Mouse (Mus musculus) megakaryocyte progenitor cell, adult 5-6 weeks (primary cell): ENCODE results near the gene Lmtk3. TPM values are rescaled to one million over a fixed set of nuclear protein-coding genes. Genes with fewer than 3 reads are reported as not detected.
A peak's percentile ranks its signal among the peaks of the same experiment; 100 is the strongest.

ENCODE experiments used
- ATAC-seq: replicated peaks from 2 replicates; pipeline ENCODE4 v1.8.0; 2016; ENCODE audit warnings: mild to moderate bottlenecking, moderate TSS enrichment, inconsistent platforms; ENCODE audit not compliant: poor library complexity
- total RNA-seq, 2 experiments: library from RNA; stranded (forward) in 1 of 2; stranded (reverse) in 1 of 2; fragments of 157-497, 149-512 nt in 1 of 2; fragments of 200-1000 nt in 1 of 2; gene quantifications; 2 replicates each; pipeline versions ENCODE4 v1.2.3 to v1.2.4; 2015 to 2017

Lmtk3 gene
- total RNA-seq, 2 experiments from 2014 or later: 0.07 TPM; not detected in 1

DNA sequence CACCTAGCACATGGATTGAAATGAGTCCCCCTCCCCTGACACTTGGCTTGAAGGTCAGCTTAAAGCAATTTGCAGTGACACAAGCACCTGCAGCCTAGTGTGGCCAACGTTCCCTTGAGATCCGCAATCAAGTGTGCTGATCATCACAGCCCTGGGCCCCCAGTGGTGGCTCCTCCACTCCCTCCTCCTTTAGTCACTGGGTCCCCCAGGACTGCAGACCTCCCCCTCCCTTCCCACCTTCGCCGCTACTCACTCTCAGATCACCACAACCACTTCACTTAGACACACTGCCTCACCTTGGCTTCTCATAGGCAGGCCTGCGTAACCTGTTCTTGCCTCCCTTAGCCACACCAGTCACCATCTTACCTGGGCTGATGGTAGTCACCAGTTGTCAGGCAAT, 22.4 kb downstream of the Lmtk3 start:
- ATAC-seq: no peak

DNA sequence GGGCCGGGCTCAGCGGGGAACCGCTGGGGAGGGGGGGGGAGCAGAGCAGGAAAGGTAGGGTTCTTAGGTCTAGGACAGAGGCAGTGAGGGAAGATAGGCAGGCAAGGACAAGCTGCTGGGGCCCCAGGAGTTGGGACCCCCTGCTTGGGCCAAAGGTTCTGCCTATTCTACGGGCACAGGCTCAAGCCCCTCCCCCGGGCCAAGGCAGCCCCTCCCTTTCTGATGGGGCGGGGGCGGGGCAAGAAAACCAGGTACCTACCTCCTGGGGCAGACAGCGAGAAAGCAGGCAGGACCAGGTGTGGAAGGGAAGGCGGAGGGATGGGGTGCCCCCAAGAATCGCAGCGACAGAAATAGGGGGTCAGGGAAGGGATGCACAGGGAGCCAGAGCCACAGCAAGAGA, 24.9 kb downstream of the Lmtk3 start:
- no peak for ATAC-seq

DNA sequence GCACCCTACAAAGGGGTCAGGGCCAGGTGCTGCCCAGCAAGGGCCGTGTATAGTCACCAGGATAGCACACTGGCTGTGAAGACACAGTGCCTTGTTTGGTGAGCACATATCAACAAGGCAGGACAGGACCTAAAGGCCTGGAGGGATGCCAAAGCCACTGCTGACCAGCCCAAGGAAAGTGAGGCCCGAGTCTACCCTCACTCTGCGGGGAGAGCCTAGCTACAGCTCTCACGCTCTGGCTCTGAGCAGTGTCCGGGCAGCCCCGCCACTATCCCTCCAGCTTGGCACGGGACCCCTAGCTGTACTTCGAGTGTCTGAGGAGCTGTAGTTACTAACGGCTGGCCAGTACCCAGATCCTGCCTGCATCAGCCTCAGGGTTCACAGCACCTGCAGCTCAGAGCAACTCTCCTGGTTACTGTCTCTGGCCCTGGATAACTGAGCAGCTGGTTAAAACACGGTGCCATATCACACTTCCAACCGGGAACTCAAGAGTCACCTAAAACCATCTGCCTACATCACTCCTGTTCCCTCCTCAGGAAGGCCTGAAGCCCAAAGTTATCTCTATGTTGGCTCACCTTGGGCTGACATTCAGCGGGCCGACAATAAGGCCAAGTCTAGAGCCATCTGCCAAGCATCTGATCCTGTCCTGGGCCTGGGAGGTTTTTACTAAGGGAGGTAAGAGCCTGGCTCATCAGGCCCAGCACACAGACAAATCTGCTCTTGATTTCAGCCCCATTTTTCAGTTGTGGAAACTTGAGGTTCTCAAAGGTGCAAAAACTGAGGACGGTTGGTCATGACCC, 25.9 kb downstream of the Lmtk3 start:
- no peak for ATAC-seq

DNA sequence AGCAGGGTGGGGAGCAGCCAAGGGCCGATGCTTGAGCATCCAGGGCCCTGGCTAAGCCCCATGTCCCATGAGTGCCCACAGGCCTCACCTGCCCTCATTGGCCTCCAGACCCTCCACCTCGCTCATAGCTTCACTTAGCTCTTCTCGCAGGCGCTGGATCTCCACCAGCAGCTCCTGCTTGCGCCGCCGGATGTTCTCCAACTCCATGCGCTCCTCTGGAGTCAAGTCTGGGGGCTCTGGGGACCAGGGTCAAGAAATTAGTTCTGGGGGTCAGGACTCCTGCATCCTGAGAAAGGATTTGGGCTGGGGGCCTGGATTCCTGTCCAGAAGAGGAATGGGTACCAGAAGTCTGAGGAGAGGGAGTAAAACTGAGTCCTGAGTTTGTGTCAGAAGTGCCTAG, 29.4 kb downstream of the Lmtk3 start:
- ATAC-seq: no peak

DNA sequence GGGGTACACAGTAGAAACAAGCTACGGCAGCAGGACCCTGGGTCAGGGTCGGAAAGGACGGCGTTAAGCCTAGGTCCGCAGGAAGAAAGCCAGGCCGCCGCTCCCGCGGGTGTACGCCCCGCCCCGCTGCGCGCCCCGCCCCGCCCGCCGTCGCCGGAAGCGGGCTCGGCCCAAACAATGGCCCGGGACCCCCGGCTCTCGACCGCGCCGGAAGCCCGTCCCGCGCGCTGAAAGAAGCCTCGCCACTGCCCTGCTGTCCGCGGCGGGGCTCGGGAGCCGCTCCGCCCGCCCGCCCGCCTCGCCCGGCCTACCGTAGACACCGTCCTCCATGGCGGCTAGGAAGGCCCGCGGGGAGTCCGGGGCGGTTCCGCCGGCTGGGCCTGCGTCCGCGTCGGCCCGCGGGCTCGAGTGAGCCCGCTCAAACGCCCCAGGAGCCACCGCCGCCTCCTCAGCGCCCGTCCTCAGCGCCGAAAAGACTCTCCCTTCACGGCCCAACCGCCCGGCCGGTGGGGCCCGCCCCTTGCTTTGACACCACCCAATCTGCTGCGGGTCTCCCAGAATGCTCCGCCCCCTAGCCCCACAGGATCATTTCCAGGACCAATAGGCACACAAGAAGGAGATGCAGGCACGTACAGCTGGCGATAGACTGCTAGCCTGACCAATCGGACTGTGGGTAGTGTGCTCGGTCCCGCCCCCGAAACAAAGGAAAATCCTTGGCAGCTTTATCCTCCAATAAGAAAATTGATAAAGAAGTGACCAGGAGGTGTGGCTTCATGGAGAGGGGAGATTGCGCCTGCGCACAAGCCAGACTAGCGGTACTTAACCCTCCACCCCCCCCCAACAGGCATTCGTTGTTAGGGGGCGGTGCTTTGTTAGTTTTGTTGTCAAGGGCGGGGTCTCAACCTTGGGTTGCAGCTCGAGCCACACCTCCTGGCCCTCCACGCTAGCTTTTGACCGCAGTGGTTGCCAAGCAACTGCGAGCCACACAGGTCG, 30.5 kb downstream of the Lmtk3 start, which contains the start of gene Cyth2:
TSS of gene Cyth2 (minus strand) at position 795 of the 993 bp plus-strand sequence.
- peak; percentile 96 for ATAC-seq

DNA sequence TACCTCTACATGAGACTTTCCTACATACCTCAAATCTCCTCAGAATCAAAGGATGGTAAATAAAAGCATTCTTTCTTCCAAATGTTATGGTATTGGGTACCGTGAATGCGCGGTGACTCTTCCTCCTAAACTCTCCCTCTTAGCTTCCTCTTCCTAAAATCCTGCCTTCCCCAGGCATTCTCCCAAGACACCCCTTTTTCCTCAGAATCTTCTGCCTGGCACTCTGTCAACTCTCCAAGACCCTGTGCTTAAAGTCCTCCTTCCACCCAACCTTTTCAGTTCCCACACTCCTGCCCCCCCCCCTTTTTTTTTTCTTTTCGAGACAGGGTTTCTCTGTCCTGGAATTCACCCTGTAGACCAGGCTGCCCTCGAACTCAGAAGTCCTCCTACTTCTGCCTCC, 31.3 kb downstream of the Lmtk3 start:
- no peak for ATAC-seq

DNA sequence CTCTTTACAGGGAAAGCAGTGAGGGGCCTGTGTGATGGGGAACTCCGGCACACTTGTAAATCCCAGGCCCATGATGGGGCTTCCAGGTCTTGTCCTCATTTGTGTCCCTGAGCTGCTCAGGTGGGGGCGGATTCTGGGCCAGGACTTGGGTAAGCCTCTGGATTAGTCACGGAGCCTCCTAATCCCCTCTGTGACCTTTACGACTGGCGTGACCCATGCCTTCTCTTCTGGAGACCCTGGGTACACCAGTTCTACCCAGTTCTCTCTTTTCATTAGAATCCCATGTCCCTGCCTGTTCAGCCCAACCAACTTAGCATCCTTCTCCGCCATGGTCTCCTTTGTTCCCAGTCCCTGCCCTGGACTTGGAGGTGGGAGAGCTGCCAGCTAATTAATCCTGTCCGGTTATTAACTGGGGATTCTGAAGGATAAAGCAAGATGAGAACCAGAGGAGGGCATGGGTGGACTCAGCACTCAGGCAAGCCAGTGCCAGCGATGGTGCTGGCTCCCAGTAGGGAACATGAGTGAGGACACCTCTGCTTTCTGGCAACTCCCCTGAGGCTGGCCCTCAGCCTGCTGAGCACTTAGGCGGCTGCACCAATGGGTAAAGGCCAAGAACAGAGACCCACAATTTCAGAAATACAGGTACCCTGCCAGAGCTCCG, 31.9 kb downstream of the Lmtk3 start:
- no peak for ATAC-seq

DNA sequence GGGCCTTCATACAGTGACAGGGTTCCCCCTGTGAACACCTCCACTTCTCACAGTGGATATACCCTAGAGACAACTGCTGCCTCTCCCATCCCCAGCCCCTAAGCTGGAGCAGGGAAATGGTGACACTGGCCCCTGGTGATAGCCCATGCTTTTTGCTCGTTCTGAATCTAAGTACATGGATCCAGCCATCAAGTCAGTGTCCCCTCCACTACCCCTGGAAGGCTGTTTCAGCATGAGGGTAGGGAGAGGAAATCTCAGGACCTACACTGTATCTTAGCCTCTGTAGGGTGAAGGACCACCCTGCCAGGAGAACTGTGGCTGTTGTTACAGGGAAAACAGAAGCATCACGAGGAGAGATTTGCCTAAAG, 32.4 kb downstream of the Lmtk3 start:
- no peak for ATAC-seq

DNA sequence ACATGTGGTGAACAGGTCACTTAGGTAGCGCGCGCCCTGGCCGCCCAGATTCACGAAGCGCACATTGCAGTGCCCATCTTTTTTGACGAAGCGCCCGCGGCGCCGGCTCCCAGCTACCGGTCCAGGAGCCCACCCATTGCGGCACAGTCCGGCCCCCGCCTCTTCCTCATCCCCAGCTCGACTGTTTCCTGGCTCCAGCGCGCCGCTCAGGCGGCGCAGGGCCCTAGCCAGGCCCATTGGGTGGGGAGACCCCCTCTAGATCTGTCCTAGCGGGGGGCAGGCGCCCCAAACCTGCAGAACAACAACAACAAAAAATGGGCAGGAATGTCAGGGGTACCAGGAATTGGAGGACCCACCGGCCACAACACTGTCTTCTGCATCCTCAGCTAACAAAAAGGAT, 36.3 kb downstream of the Lmtk3 start:
- ATAC-seq: no peak

DNA sequence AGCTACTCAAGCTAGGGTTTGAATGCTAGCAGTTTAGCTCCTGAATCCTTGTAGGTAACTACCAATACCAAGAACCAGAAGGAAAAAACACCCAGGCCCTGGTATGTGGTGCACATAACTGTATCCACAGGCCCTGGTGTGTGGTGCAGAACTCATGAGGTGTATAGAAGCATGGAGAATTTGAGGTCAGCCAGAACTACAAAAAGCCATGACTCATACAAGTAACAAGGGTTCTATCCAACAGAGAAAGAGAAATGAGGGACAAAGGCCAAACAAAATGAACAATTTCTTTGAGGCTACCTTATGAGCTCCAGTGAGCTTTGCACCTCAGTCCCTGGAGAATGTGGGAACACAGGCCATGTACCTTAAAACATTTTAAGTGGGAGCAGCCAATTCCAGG, 37.4 kb downstream of the Lmtk3 start:
- no peak for ATAC-seq

DNA sequence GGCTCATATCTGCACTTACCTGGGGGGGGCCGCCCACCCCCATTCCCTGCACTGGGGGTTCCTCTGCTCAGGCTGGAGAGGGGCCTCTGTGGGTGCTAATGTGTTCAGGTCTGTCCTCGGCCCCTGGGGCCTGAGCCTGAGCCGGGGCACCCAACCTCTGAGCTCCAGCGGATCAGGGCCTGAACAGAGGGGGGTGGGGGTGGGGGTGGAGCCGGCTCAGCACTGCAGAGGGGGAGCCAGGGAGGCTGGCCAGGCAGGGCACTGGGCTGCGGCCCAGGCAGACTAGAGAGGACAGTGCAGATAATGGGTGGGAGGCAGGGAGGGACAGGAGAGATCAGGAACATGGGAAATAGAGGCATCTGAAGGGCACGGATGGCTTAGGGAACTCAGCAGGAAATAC, 41.1 kb downstream of the Lmtk3 start, which contains the start of gene Kcnj14:
TSS of gene Kcnj14 (minus strand) at position 185 of the 400 bp plus-strand sequence.
- ATAC-seq: no peak

DNA sequence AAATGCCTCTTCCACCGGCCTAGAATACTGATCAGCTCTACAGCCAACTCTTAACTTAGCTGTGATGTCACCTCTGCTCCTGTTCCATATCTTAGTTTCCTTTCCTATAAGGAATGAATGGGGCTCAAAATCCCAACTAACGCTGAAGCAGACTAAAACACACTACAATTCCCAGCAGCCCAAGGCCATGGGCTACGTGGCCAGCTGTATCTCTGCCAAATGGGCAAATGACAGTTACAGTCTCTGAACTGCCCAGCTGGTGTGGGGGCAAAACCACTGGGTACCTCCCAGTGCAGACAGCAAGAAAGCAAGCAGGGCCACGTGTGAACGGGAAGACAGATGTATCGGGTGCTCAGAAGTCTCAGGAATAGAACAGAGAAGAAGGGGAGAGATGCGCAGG, 43.1 kb downstream of the Lmtk3 start:
- ATAC-seq: no peak

DNA sequence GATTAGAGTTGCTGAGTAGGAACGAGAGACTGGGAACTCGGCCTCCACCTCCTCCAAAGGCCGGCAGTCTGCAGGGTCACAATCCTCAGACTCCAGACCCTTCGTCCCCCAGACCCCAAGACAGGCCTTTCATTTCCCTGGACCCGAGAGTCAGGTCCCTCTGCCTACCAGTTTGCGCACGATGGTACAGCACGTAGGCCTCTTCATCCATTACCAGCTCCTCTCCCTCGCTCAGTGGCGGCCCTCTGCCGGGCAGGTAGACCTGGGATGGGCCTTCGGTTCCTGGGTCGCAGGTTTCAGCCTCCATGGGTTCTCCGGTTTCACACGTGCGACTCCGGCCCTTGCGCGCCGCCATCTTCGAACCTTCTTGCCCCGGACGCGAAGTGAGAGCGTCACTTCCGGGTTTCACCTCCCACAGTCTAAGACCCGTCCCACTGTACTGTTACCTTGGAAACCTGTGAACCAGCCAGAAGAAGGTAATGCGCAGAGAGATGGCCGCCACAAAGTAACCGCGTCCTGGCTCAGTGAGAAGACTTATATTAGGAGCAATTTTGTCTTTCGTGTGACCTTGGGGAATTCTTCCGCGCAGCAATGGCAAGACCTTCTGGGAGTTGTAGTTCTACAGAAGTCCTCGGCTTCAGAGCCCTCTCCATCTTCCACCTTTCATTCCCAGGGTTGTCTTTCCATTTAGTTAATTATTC, 47.0 kb downstream of the Lmtk3 start, which contains the start of gene Grwd1:
TSS of gene Grwd1 (minus strand) at position 518 of the 701 bp plus-strand sequence.
- peak; percentile 96 for ATAC-seq

DNA sequence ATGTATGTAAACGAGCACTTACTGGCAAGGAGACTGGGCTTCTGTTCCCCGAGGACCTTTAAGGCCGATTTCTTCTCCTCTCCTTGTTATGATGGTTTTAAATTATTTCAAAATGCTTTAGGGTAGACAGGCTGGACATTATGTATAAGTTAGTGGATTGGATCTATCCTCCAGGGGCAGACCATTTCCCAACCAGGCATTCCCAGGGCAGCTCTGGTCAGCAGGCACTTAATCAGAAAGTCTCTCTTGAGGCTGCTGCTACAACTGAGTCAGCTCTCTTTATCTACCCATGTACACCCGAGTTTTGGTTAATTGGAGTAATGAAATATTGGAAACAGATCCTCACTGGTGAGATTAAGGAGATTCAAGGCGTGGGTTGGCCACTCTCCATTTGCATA, 47.6 kb downstream of the Lmtk3 start:
- no peak for ATAC-seq

DNA sequence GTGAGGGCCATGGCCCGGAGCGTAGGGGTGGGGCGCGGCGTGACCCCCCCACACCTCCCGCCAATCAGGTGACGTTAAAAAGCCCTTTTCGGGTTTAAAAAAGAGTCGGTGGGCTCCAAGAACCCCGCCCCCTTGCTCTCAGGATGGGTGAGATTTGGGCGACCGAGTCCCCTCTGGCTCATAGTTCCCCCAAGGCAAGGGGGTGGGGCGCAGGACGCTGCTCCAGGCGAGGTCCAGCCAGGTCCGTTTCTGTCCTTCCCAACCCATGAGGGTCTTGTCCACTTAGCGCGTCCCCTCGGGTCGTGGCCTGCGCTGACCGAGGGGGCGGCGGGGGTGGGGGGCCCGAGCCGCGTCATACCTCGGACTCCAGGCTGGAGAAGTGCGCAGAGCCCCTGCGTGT, 48.9 kb downstream of the Lmtk3 start:
- no peak for ATAC-seq

DNA sequence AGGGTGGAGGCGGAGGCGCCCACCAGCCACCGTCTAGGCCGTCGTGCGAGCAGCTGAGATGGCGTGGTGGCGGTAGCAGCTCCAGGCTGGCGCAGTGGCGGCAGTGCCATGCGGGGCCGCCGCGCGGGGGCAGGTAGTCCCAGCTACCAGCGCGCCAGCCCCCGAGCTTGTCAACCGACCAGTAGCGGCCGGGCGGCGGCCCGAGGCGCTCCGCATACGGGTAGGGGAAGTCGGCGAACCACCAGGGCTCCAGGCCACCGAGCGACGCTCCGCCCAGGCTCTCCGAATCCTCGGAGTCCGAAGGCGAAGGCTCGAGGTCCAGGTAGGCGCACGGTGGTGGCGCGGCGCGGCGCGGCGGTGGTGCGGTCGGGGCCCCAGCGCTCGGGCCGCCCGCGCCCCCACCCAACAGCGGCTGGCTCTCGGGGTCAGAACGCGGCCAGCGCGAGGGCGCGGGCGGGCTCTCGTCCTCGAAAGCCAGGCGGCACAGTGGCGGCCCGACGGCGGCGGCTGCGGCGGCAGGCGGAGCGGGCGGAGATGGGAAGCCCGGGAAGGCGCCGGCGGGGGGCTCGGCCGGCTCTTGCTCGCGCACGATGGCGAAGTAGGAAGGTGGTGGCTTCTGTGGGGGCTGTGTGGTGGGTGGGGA, 49.7 kb downstream of the Lmtk3 start:
- no peak for ATAC-seq

DNA sequence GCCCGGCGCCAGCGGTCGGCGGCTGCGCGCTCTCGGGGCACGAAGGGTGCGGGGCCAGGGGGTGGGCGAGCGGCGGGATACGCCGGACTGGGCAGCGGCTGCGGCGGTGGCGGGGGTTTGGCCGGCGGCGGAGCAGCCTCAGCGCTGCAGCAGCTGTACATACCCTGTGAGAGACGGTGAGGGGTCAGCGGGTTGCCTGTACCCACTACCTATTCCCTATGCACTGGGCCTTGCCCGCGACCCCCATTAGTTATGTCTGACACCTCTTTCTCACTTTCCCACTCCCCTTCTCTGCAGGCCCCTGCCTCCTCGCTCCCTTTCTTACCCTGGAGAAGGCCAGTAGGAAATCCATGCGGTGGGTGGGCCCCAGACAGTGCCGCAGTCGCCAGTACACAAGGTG, 50.4 kb downstream of the Lmtk3 start:
- no peak for ATAC-seq

DNA sequence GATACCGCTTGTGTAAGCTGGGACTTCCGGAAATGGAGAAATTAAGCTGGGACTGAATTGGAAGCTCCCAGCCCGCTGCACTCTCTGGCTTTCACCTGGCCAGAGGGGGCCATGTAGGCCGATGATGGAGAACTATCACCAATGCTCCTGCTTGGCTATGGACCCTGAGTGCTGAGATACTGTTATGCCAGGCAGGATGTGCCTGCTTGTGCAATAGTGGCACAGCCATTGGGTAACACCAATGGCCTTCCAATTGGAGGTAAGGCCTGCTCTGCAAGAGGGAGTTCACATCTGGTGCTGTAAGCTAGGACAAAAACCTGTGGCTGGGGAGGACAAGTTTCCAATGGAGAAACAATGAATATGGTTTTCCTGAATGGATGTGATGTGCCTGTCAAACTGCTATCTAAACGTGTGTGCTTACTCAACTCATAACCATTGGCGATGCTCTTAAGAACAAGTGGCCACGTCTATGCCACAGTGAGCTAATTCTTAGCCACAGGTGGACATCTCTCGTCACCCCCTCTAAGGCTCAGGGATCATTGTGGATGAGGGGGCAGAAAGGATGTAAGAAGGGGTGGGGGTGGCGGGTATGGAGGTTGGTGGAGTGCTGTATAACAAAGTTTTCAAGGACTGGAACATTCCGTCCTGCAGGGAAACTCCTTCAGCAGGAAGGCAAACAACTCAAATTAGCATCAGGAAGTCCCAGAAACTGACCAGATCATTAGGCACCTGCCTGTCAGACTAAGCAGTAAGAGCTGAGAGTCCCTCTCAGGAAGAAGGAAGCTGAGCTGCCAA, 59.6 kb downstream of the Lmtk3 start:
- peak; percentile 52 for ATAC-seq

DNA sequence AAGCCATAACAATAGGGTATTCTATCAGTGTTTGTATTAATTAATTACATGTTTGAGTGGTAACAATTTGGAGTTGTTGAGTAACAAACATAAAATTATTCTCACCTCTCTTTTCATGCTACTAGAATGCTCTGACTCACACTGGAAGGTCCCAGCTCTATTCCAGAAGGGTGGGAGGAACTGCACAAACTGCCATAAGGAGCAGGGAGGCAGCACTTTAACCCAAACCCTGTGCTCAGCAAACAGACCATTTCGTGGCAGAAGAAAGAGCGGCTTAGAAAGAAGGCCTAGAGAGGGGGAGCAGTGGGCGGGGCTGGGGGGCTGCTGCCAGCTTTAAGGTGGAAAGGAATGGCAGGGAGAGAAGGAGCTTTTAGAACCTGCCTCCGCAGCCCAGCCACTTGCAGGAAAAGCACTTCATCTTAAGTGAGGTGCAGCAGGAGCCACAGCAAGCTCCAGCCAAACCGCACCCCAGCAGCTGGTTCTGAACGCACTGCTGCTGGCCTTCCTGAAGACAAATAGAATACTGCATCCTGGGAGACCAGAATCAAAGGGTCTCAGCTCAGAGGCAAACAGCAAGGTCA, 65.0 kb downstream of the Lmtk3 start:
- ATAC-seq: no peak
